Mouse (Mus musculus) ES-E14 (cell line): Measurements from ENCODE around the gene Adam33. TPM values are rescaled to one million over a fixed set of nuclear protein-coding genes. Genes with fewer than 3 reads are reported as not detected.
"Not testable (repeated sequence)": the region's sequence is repeated elsewhere in the genome, so short reads cannot be mapped to it uniquely, and the experiment has no call there.

Source experiments
- DNase-seq: peaks from one replicate; pipeline ENCODE4 v3.0.0-alpha.2; 2013; ENCODE audit warnings: low read depth, low spot score
- H3K27ac ChIP-seq: 2 replicates; pipeline ENCODE4 v1.5.1; 2012; ENCODE audit warnings: low read depth, mild to moderate bottlenecking, low read length, moderate library complexity, mixed read lengths; ENCODE audit not compliant: poor library complexity, insufficient read depth, severe bottlenecking
- H3K36me3 ChIP-seq: 2 replicates; pipeline ENCODE4 v1.6.1; 2012; ENCODE audit warnings: mild to moderate bottlenecking, low read length, moderate library complexity, mixed read lengths; ENCODE audit not compliant: control insufficient read depth, poor library complexity, insufficient read depth, severe bottlenecking
- H3K4me1 ChIP-seq, 2 experiments: fragments of 150-350 bp in 1 of 2; sonication (generic) in 1 of 2; 2 replicates each; pipeline ENCODE4 v1.6.1; 2012; ENCODE audit warnings: low read length in 2 of 2, mild to moderate bottlenecking in 1 of 2, mixed read lengths in 1 of 2; ENCODE audit not compliant: control insufficient read depth in 2 of 2, insufficient read depth in 2 of 2, poor library complexity in 1 of 2
- H3K4me3 ChIP-seq, 2 experiments: fragments of 150-350 bp in 1 of 2; sonication (generic) in 1 of 2; 2 replicates each; pipeline ENCODE4 v1.5.1; 2012; ENCODE audit warnings: low read length in 2 of 2, low read depth in 1 of 2, mild to moderate bottlenecking in 1 of 2, mixed read lengths in 1 of 2; ENCODE audit not compliant: insufficient read depth in 1 of 2, poor library complexity in 1 of 2, severe bottlenecking in 1 of 2
- H3K9ac ChIP-seq: 2 replicates; pipeline ENCODE4 v1.6.1; 2012; ENCODE audit warnings: low read depth, mild to moderate bottlenecking, low read length, mixed read lengths; ENCODE audit not compliant: poor library complexity, insufficient read depth, severe bottlenecking
- H3K9me3 ChIP-seq: fragments of 150-350 bp; sonication (generic); 2 replicates; pipeline ENCODE4 v1.6.1; 2012; ENCODE audit warnings: low read depth, mild to moderate bottlenecking, low read length; ENCODE audit not compliant: control insufficient read depth, insufficient read depth
- CHD2 ChIP-seq: IDR thresholded peaks from 2 replicates; pipeline ENCODE4 v1.6.1; 2014; ENCODE audit warnings: mild to moderate bottlenecking, low read depth, low read length, inconsistent platforms
- HCFC1 ChIP-seq: IDR thresholded peaks from 2 replicates; pipeline ENCODE4 v1.6.1; 2012; ENCODE audit warnings: low read length, inconsistent platforms, borderline replicate concordance; ENCODE audit not compliant: insufficient read depth
- MAFK ChIP-seq: IDR thresholded peaks from 2 replicates; pipeline ENCODE4 v1.6.1; 2014; ENCODE audit warnings: mild to moderate bottlenecking, low read depth, low read length, inconsistent platforms; ENCODE audit not compliant: insufficient read depth
- ZC3H11A ChIP-seq: IDR thresholded peaks from 2 replicates; pipeline ENCODE4 v1.6.1; 2012; ENCODE audit warnings: low read depth, mild to moderate bottlenecking, inconsistent platforms, low read length, borderline replicate concordance
- ZNF384 ChIP-seq: IDR thresholded peaks from 2 replicates; pipeline ENCODE4 v1.6.1; 2012; ENCODE audit warnings: low read depth, low read length, inconsistent platforms
- in situ Hi-C, 2 experiments: fragments of 600-800 bp; cut with MboI; formaldehyde crosslinking; loops; one replicate each; pipeline ENCODE4 v1.15.1; 2025; ENCODE audit warnings: low sequenced_read_pairs in 2 of 2, inconsistent platforms in 1 of 2; ENCODE audit not compliant: unreplicated experiment in 2 of 2
- total RNA-seq: library from RNA; depleted of rRNA; stranded (reverse); fragments of 300-350 nt; gene quantifications from 2 replicates; pipeline ENCODE4 v1.2.3, GENCODE M21; 2012

Adam33 gene
- total RNA-seq, 1 experiment = 0.40 TPM

- Histone ChIP-seq H3K4me1 (peaks cover 0 to 2% of the 10 kb centered on the region in 2 experiments; a peak in 1 of 4 replicates), H3K36me3 (no peaks in the 10 kb centered on the region), H3K9ac (no peak overlapping the region), H3K27ac (no peak overlapping the region), H3K4me3 (no peak overlapping the region), H3K9me3 (no peaks in the 10 kb centered on the region)
- in situ Hi-C loops = no loop called here
- no peak for DNase-seq
- no peak for TF ChIP-seq ZC3H11A
- TF ChIP-seq MAFK = no peak
- no peak for TF ChIP-seq HCFC1
- TF ChIP-seq CHD2 = no peak
- TF ChIP-seq ZNF384 = no peak
Measured at GRCm38 (mm10) chr2:131037226-131037990, 26.2 kb downstream of the Adam33 start.

GRCm38 (mm10) chr2:131036757-131037156, 26.9 kb downstream of the Adam33 start:
- H3K27ac ChIP-seq = no peak overlapping the region
- H3K4me3 ChIP-seq = no peak overlapping the region
- peaks cover 0 to 2% of the 10 kb centered on the region in 2 experiments; a peak in 1 of 4 replicates for H3K4me1 ChIP-seq
- no peak for DNase-seq
- in situ Hi-C loops = no loop called here
- no peaks in the 10 kb centered on the region for H3K9me3 ChIP-seq
- H3K36me3 ChIP-seq = no peaks in the 10 kb centered on the region
- H3K9ac ChIP-seq = no peak overlapping the region
- no peak for TF ChIP-seq ZC3H11A
- no peak for TF ChIP-seq ZNF384
- TF ChIP-seq CHD2 = no peak
- TF ChIP-seq MAFK = no peak
- TF ChIP-seq HCFC1 = no peak

GRCm38 (mm10) chr2:131036343-131036742, 27.3 kb downstream of the Adam33 start:
- no peaks in the 10 kb centered on the region for H3K36me3 ChIP-seq
- no peaks in the 10 kb centered on the region for H3K9me3 ChIP-seq
- no peak overlapping the region for H3K4me3 ChIP-seq
- no peak overlapping the region for H3K27ac ChIP-seq
- H3K9ac ChIP-seq = no peak overlapping the region
- in situ Hi-C loops = no loop called here
- TF ChIP-seq HCFC1 (no peak), ZC3H11A (no peak), MAFK (no peak), ZNF384 (no peak), CHD2 (no peak)
- peaks cover 0 to 2% of the 10 kb centered on the region in 2 experiments; a peak in 1 of 4 replicates for H3K4me1 ChIP-seq
- no peak for DNase-seq

GRCm38 (mm10) chr2:131031406-131031805, 32.2 kb downstream of the Adam33 start:
- H3K9me3 ChIP-seq, in situ Hi-C loops, H3K36me3 ChIP-seq, H3K4me3 ChIP-seq, H3K4me1 ChIP-seq, H3K9ac ChIP-seq, DNase-seq, H3K27ac ChIP-seq: not testable (repeated sequence)

- Histone ChIP-seq H3K9ac (no peak overlapping the region), H3K4me3 (no peak overlapping the region), H3K36me3 (peaks cover 3% of the 10 kb centered on the region), H3K4me1 (no peaks in the 10 kb centered on the region), H3K27ac (no peak overlapping the region), H3K9me3 (no peaks in the 10 kb centered on the region)
- DNase-seq = no peak
- no peak for TF ChIP-seq CHD2
- TF ChIP-seq ZC3H11A = no peak
- TF ChIP-seq ZNF384 = no peak
- TF ChIP-seq MAFK = no peak
- no peak for TF ChIP-seq HCFC1
- in situ Hi-C loops = no loop called here
Measured at GRCm38 (mm10) chr2:131030998-131031397, 32.6 kb downstream of the Adam33 start.
